Mouse (Mus musculus) neutrophil, adult 5-6 weeks (primary cell): ENCODE results near the gene Nudt7. TPM values are rescaled to one million over a fixed set of nuclear protein-coding genes. Genes with fewer than 3 reads are reported as not detected.

Experiments used
- ATAC-seq: fragments of 151-379, 151-347 bp; 2 replicates; pipeline ENCODE4 v1.8.0; 2017; ENCODE audit warnings: mild to moderate bottlenecking, moderate TSS enrichment; ENCODE audit not compliant: insufficient number of reproducible peaks, poor library complexity, low FRiP score, severe bottlenecking; ENCODE audit errors: extremely low read depth
- total RNA-seq: library from RNA; stranded (forward); fragments of 200-1000 nt; gene quantifications from 2 replicates; pipeline ENCODE4 v1.2.3, GENCODE M21; 2017

Nudt7 gene
- total RNA-seq, 1 experiment from 2014 or later, result 17.8 TPM

- no peak for ATAC-seq
Measured at GRCm38 (mm10) chr8:114137181-114137580, 3.8 kb downstream of the Nudt7 start.

GRCm38 (mm10) chr8:114140437-114140836 is 7.1 kb downstream of the Nudt7 start:
- ATAC-seq, result no peak

GRCm38 (mm10) chr8:114142199-114142598 is 8.8 kb downstream of the Nudt7 start:
- ATAC-seq, result no peak

GRCm38 (mm10) chr8:114143645-114144290 is 10.4 kb downstream of the Nudt7 start:
- ATAC-seq, result peak; percentile 69

GRCm38 (mm10) chr8:114153311-114154045 is 20.1 kb downstream of the Nudt7 start:
- ATAC-seq, result no peak

GRCm38 (mm10) chr8:114158586-114158985 is 25.2 kb downstream of the Nudt7 start:
- ATAC-seq, result no peak

- no peak for ATAC-seq
Measured at GRCm38 (mm10) chr8:114159666-114160065, 26.3 kb downstream of the Nudt7 start.

GRCm38 (mm10) chr8:114163871-114164270 is 30.5 kb downstream of the Nudt7 start:
- ATAC-seq, result no peak

- no peak for ATAC-seq
Measured at GRCm38 (mm10) chr8:114164444-114165096, 31.2 kb downstream of the Nudt7 start.

- ATAC-seq, result no peak
Measured at GRCm38 (mm10) chr8:114165741-114166140, 32.4 kb downstream of the Nudt7 start.

- no peak for ATAC-seq
Measured at GRCm38 (mm10) chr8:114176721-114177120, 43.4 kb downstream of the Nudt7 start.

GRCm38 (mm10) chr8:114193334-114193733 is 60.0 kb downstream of the Nudt7 start:
- ATAC-seq, result no peak

GRCm38 (mm10) chr8:114198990-114199389 is 65.6 kb downstream of the Nudt7 start:
- no peak for ATAC-seq

Other genes with a start within 250 kb of the Nudt7 start
- gene Vat1l, start 72.1 kb downstream of the Nudt7 start, total RNA-seq, result not detected in 2 replicates